Mouse (Mus musculus): ENCODE results near the gene Eef1akmt4.

DNA sequence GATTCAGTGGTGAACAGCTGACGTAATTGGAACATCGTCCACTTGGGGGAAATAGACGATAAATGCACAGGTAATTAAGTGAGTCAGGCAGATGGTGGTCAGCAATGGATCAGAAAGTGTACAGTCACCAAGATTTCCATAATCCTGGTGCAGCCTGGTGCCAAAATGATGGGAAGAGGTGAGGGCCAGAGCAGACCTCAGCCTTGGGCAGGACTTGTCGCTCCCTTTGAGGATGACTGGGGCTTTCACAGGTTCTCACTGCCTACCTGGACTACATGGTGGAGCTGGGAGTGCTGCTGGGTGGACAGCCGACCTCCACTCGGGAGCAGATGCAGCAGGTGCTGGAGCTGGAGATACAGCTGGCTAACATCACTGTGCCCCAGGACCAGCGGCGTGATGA, 26.0 kb downstream of the Eef1akmt4 start:
- no peak for TF ChIP-seq POLR2A (IDR thresholded peaks at IDR 0.05; ENCODE audit: control insufficient read depth, low read depth, low read length)
- TF ChIP-seq CTCF (IDR thresholded peaks at IDR 0.05; ENCODE audit: control insufficient read depth, insufficient read depth, insufficient replicate concordance, low read depth, low read length): no peak

Measured in testis, adult 2 months (tissue).